Mouse (Mus musculus): ENCODE measurements at regions not wholly inside any gene's neighbourhood (a gene's known extent, or its start where the extent isn't known, plus 50 kb on each side); places are given as distances from the start of the nearest gene placed in this dataset.

GRCm38 (mm10) chr19:21946262-21946922 is 168.2 kb downstream of the Cemip2 start:
- H3K27me3 ChIP-seq (ENCODE audit: insufficient read depth, low read length): no peaks in the 10 kb centered on the region

DNA sequence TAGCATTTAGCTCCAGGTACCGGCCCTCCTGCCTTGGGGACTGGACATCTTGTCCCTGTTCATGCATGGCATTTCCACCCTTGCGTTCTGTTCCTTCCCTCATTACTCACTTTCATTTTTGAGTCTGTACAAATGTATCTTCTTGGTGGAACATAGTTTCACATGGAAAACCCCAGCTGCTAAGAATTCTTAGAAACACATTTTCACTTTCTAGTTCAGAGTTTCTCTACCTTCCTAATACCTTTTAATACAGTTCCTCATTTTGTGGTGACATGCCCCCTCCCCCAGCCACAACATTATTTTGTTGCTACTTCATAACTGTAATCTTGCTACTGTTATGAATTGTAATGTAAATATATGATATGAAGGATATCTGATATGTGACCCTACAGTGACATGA is 169.9 kb downstream of the Cemip2 start:
- H3K4me3 ChIP-seq (ENCODE audit: low read length): no peak overlapping the region
- H3K27me3 ChIP-seq (ENCODE audit: insufficient read depth, low read length): no peaks in the 10 kb centered on the region
- H3K4me2 ChIP-seq (replicated peaks; ENCODE audit: low read depth, low read length): no peak overlapping the region
- no peaks in the 10 kb centered on the region for H3K36me3 ChIP-seq (ENCODE audit: insufficient read depth, low read length)
- no peaks in the 10 kb centered on the region for H3K4me1 ChIP-seq (ENCODE audit: insufficient read depth, low read length)
- no peaks in the 10 kb centered on the region for H3K9me3 ChIP-seq (ENCODE audit: low read length)
- 85% methylated on average over 2 of the region's 2 CpGs for WGBS
- ATAC-seq (ENCODE audit: low FRiP score, low TSS enrichment): no peak
- H3K27ac ChIP-seq (ENCODE audit: low read length): no peak overlapping the region
- H3K9ac ChIP-seq (replicated peaks; ENCODE audit: low read length): no peak overlapping the region

More at GRCm38 (mm10) chr19:21946262-21946922, 168.2 kb downstream of the Cemip2 start:
- Histone ChIP-seq H3K36me3 (ENCODE audit: insufficient read depth, low read length) (no peaks in the 10 kb centered on the region), H3K9ac (replicated peaks; ENCODE audit: low read length) (no peak overlapping the region), H3K4me2 (replicated peaks; ENCODE audit: low read depth, low read length) (no peak overlapping the region), H3K4me1 (ENCODE audit: insufficient read depth, low read length) (no peaks in the 10 kb centered on the region), H3K9me3 (ENCODE audit: low read length) (no peaks in the 10 kb centered on the region), H3K27ac (ENCODE audit: low read length) (no peak overlapping the region), H3K4me3 (ENCODE audit: low read length) (no peak overlapping the region)
- ATAC-seq (ENCODE audit: low FRiP score, low TSS enrichment): 0 out of 2 replicates have a peak, but pooled peaks have one; percentile 42
- 71% methylated on average over 5 of the region's 5 CpGs for WGBS

- Histone ChIP-seq H3K9ac (replicated peaks; ENCODE audit: low read length) (no peak overlapping the region), H3K4me1 (ENCODE audit: insufficient read depth, low read length) (no peaks in the 10 kb centered on the region), H3K9me3 (ENCODE audit: low read length) (no peaks in the 10 kb centered on the region), H3K27ac (ENCODE audit: low read length) (no peak overlapping the region), H3K4me2 (replicated peaks; ENCODE audit: low read depth, low read length) (no peak overlapping the region), H3K27me3 (ENCODE audit: insufficient read depth, low read length) (no peaks in the 10 kb centered on the region), H3K4me3 (ENCODE audit: low read length) (no peak overlapping the region), H3K36me3 (ENCODE audit: insufficient read depth, low read length) (no peaks in the 10 kb centered on the region)
- ATAC-seq (ENCODE audit: low FRiP score, low TSS enrichment): no peak
- WGBS: 90% methylated on average over 2 of the region's 2 CpGs
Observed at GRCm38 (mm10) chr19:21962635-21963034, 176.2 kb upstream of the Trpm3 start.

DNA sequence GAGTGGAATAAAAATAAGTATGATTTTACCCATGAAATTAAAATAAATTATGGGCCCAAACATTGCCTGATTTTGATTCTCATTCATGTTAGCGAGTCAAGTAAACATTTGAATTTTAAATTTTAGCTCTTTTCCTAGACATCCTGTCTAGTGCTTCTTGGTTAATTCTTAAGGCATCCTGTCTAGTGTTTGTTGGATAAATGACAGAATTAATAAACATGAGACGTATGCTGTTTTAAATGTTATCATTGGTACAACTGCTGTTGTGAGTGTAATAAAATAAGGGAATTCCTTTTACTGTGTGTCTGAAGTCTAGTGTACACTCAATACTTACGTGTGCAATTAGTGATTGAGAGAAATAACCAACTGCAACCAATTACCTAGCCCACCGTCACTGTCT is 149.0 kb upstream of the Trpm3 start:
- Histone ChIP-seq H3K27ac (ENCODE audit: low read length) (no peak overlapping the region), H3K4me2 (replicated peaks; ENCODE audit: low read depth, low read length) (no peak overlapping the region), H3K9me3 (ENCODE audit: low read length) (no peaks in the 10 kb centered on the region), H3K27me3 (ENCODE audit: insufficient read depth, low read length) (no peaks in the 10 kb centered on the region), H3K36me3 (ENCODE audit: insufficient read depth, low read length) (no peaks in the 10 kb centered on the region), H3K9ac (replicated peaks; ENCODE audit: low read length) (no peak overlapping the region), H3K4me1 (ENCODE audit: insufficient read depth, low read length) (no peaks in the 10 kb centered on the region), H3K4me3 (ENCODE audit: low read length) (no peak overlapping the region)
- whole genome bisulfite sequencing: 80% methylated on average over 4 of the region's 4 CpGs
- ATAC-seq (ENCODE audit: low FRiP score, low TSS enrichment): no peak

DNA sequence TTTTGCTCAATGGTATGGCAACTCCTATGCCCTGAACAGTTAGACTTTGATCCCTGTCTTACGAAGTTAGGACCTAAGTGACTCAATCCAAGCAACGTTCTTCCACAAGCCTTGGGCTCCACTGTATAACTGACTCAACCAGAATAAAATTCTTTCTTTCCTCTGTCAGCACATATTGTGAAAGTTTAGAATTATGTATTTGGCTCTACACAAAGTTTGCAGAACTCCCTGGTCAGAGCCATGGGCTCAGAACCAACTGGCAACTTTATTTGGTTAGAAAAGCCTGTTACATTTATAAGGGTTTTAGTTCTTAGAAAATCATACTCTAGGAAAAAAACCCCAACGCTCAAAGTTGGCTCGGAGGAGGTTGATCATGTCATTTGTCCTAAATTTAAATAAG is 147.9 kb upstream of the Trpm3 start:
- 73% methylated on average over 4 of the region's 4 CpGs for WGBS
- ATAC-seq (ENCODE audit: low FRiP score, low TSS enrichment): no peak

GRCm38 (mm10) chr19:21991413-21991812 is 147.4 kb upstream of the Trpm3 start:
- no peak for ATAC-seq (ENCODE audit: low FRiP score, low TSS enrichment)
- no peak overlapping the region for H3K9ac ChIP-seq (replicated peaks; ENCODE audit: low read length)
- H3K4me2 ChIP-seq (replicated peaks; ENCODE audit: low read depth, low read length): no peak overlapping the region
- no peak overlapping the region for H3K4me3 ChIP-seq (ENCODE audit: low read length)
- H3K27ac ChIP-seq (ENCODE audit: low read length): no peak overlapping the region
- no peaks in the 10 kb centered on the region for H3K9me3 ChIP-seq (ENCODE audit: low read length)
- no peaks in the 10 kb centered on the region for H3K4me1 ChIP-seq (ENCODE audit: insufficient read depth, low read length)
- H3K27me3 ChIP-seq (ENCODE audit: insufficient read depth, low read length): no peaks in the 10 kb centered on the region
- H3K36me3 ChIP-seq (ENCODE audit: insufficient read depth, low read length): no peaks in the 10 kb centered on the region

More for the DNA sequence above, 147.9 kb upstream of the Trpm3 start:
- no peak overlapping the region for H3K27ac ChIP-seq (ENCODE audit: low read length)
- H3K9me3 ChIP-seq (ENCODE audit: low read length): no peaks in the 10 kb centered on the region
- H3K27me3 ChIP-seq (ENCODE audit: insufficient read depth, low read length): no peaks in the 10 kb centered on the region
- H3K36me3 ChIP-seq (ENCODE audit: insufficient read depth, low read length): no peaks in the 10 kb centered on the region
- no peaks in the 10 kb centered on the region for H3K4me1 ChIP-seq (ENCODE audit: insufficient read depth, low read length)
- no peak overlapping the region for H3K4me3 ChIP-seq (ENCODE audit: low read length)
- H3K9ac ChIP-seq (replicated peaks; ENCODE audit: low read length): no peak overlapping the region
- H3K4me2 ChIP-seq (replicated peaks; ENCODE audit: low read depth, low read length): no peak overlapping the region

DNA sequence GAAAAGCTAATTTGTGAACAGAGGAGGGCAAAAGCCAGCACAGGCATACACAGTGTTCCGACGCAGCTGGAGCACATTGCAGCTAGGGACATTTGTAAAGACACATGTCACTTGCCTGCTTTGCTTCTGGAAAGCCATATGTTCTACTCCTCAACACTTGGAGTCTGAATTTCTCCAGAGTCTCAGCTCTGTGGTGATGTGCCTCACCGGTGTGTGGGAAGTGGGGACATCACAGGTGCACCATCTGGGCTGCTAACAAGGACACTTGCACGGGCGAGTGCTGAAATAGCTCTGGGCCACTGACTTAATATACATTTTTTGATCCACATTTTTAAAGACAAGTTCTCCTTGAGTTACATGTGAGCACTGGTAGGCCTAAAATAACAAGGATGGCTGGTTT is 139.2 kb upstream of the Trpm3 start:
- 86% methylated on average over 5 of the region's 5 CpGs for WGBS

GRCm38 (mm10) chr19:22008053-22008935 is 130.6 kb upstream of the Trpm3 start:
- WGBS: 86% methylated on average over 13 of the region's 13 CpGs
- Histone ChIP-seq H3K4me1 (ENCODE audit: insufficient read depth, low read length) (no peaks in the 10 kb centered on the region), H3K36me3 (ENCODE audit: insufficient read depth, low read length) (no peaks in the 10 kb centered on the region), H3K9me3 (ENCODE audit: low read length) (no peaks in the 10 kb centered on the region), H3K27me3 (ENCODE audit: insufficient read depth, low read length) (no peaks in the 10 kb centered on the region), H3K27ac (ENCODE audit: low read length) (no peak overlapping the region), H3K4me3 (ENCODE audit: low read length) (no peak overlapping the region), H3K9ac (replicated peaks; ENCODE audit: low read length) (no peak overlapping the region), H3K4me2 (replicated peaks; ENCODE audit: low read depth, low read length) (no peak overlapping the region)
- ATAC-seq (ENCODE audit: low FRiP score, low TSS enrichment): no peak

More for the DNA sequence above, 139.2 kb upstream of the Trpm3 start:
- Histone ChIP-seq H3K4me3 (ENCODE audit: low read length) (no peak overlapping the region), H3K27ac (ENCODE audit: low read length) (no peak overlapping the region), H3K9ac (replicated peaks; ENCODE audit: low read length) (no peak overlapping the region), H3K27me3 (ENCODE audit: insufficient read depth, low read length) (no peaks in the 10 kb centered on the region), H3K4me2 (replicated peaks; ENCODE audit: low read depth, low read length) (no peak overlapping the region), H3K9me3 (ENCODE audit: low read length) (no peaks in the 10 kb centered on the region), H3K4me1 (ENCODE audit: insufficient read depth, low read length) (no peaks in the 10 kb centered on the region), H3K36me3 (ENCODE audit: insufficient read depth, low read length) (no peaks in the 10 kb centered on the region)
- ATAC-seq (ENCODE audit: low FRiP score, low TSS enrichment): no peak

DNA sequence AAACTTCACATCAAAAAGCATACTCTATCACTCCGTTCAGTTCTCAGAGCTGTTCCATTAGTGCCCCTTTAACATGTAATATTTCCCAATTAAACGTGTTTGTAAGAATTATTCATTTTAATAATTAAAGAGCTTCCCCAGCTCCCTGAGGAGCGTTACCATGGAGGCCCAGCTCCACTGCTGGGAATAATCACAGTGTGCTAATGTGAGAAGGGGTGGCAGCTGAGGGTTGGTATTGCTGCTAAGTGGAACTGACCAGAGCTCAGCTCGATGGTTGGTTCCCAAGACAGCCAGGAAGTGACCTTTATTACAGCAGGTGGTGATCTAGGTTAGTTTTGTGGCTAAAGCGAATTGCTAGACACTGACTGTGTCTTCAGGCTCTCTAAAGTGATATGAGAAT is 128.6 kb upstream of the Trpm3 start:
- no peaks in the 10 kb centered on the region for H3K27me3 ChIP-seq (ENCODE audit: insufficient read depth, low read length)
- no peaks in the 10 kb centered on the region for H3K9me3 ChIP-seq (ENCODE audit: low read length)
- H3K27ac ChIP-seq (ENCODE audit: low read length): no peak overlapping the region
- H3K36me3 ChIP-seq (ENCODE audit: insufficient read depth, low read length): no peaks in the 10 kb centered on the region
- no peak for ATAC-seq (ENCODE audit: low FRiP score, low TSS enrichment)
- H3K4me2 ChIP-seq (replicated peaks; ENCODE audit: low read depth, low read length): no peak overlapping the region
- H3K9ac ChIP-seq (replicated peaks; ENCODE audit: low read length): no peak overlapping the region
- no peaks in the 10 kb centered on the region for H3K4me1 ChIP-seq (ENCODE audit: insufficient read depth, low read length)
- no peak overlapping the region for H3K4me3 ChIP-seq (ENCODE audit: low read length)
- 71% methylated on average over 5 of the region's 5 CpGs for WGBS

Data from kidney, embryonic 16.5 days (tissue).